Mouse (Mus musculus): ENCODE measurements at regions not wholly inside any gene's neighbourhood (a gene's known extent, or its start where the extent isn't known, plus 50 kb on each side); places are given as distances from the start of the nearest gene placed in this dataset.

DNA sequence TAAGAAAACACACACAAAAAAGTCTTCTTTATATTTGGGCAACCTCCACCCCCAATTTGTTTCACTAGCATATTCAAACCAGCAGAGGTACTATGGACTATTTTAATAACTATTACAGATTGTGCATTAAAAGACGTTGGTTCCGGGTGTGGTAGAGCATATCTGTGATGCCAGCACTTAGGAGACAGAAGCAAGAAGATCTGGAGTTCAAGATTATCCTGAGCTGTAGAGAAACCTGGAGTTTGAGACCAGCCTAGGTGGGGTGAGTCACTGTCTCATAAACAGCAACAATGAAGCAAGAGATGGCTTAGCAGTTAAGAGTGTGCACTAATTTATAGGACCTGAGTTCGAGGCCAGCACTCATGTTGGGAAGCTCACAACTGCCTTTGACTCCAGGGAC, 50.4 kb upstream of the Hk2 start:
- 78% methylated on average over 3 of the region's 3 CpGs for WGBS
- Histone ChIP-seq H3K27me3 (ENCODE audit: control insufficient read depth, insufficient read depth, low read length) (no peaks in the 10 kb centered on the region), H3K4me1 (ENCODE audit: control insufficient read depth, insufficient read depth, insufficient read length, low read length) (no peaks in the 10 kb centered on the region)

DNA sequence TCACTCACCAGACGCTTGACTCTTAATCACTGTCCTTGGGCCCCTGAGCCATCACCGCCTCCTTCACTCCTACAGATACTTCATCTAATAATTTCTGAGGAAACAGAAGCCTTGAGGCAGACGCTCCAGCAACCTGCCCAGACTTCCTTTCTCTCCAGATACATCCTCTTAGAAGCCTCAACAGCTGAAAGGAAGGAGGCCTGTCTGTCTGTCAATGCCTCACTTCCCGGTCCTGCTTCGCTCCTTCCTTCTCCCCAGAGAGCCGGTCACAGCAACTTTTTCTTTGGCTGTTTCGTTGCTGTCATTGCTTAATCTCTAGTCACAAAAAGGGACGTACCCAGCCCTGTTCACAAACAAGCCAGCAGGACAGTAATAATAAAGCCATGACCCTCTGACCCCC, 50.0 kb upstream of the Hk2 start:
- Histone ChIP-seq H3K4me1 (ENCODE audit: control insufficient read depth, insufficient read depth, insufficient read length, low read length) (no peaks in the 10 kb centered on the region), H3K4me3 (ENCODE audit: low read depth, low read length) (0 out of 2 replicates have a peak overlapping the region, but pooled peaks have one; percentile 29), H3K36me3 (ENCODE audit: control insufficient read depth, insufficient read depth, low read length) (no peaks in the 10 kb centered on the region), H3K27ac (ENCODE audit: insufficient read depth, low read depth, low read length) (peak overlapping the region; percentile 12; the same call in 1 of the 2 replicates), H3K27me3 (ENCODE audit: control insufficient read depth, insufficient read depth, low read length) (no peaks in the 10 kb centered on the region)
- 61% methylated on average over 8 of the region's 8 CpGs for WGBS
- TF ChIP-seq POLR2A (IDR thresholded peaks at IDR 0.05; ENCODE audit: low read depth, low read length) = no peak
- no peak for TF ChIP-seq CTCF (IDR thresholded peaks at IDR 0.05; ENCODE audit: extremely low read depth, insufficient read length, insufficient replicate concordance, low read depth, low read length)

More for the DNA sequence above, 50.4 kb upstream of the Hk2 start:
- TF ChIP-seq CTCF (IDR thresholded peaks at IDR 0.05; ENCODE audit: extremely low read depth, insufficient read length, insufficient replicate concordance, low read depth, low read length) = no peak
- TF ChIP-seq POLR2A (IDR thresholded peaks at IDR 0.05; ENCODE audit: low read depth, low read length) = no peak
- no peak overlapping the region for H3K27ac ChIP-seq (ENCODE audit: insufficient read depth, low read depth, low read length)
- H3K4me3 ChIP-seq (ENCODE audit: low read depth, low read length) = no peak overlapping the region
- H3K36me3 ChIP-seq (ENCODE audit: control insufficient read depth, insufficient read depth, low read length) = no peaks in the 10 kb centered on the region

All from small intestine, adult 2 months (tissue).